9 mouse cellular contexts compared by ENCODE assay signal in genomic region chr4:140763158-140763557, GRCm38 (mm10). TPM values are rescaled to one million over a fixed set of nuclear protein-coding genes. Genes with fewer than 3 reads are reported as not detected.
DNase-seq lines count a peak whose midpoint lies in the region; ATAC-seq lines count a peak whose summit lies in the region.
"Had no signal": no experiment of that assay in that cellular context is flagged by ENCODE, and none has a peak within 500 bp of the region (broad histone marks: within the 10 kb centered on the region; RNA-seq: fewer than 3 reads in every experiment).

No protein-coding gene starts in this region.

- no peaks in the 10 kb centered on the region for H3K4me1 ChIP-seq in embryonic facial prominence, embryonic 11.5 days (ENCODE audit: control insufficient read depth, insufficient read depth, low read length)

- ATAC-seq in frontal cortex, adult (ENCODE audit: low TSS enrichment), result no peak
- ATAC-seq in embryonic facial prominence, embryonic 11.5 days (replicated peaks; ENCODE audit: insufficient number of reproducible peaks, low FRiP score, low TSS enrichment, low read depth), result no peak

- H3K4me2 ChIP-seq in embryonic facial prominence, embryonic 11.5 days (ENCODE audit: low read depth, low read length), result no peak overlapping the region

- no peaks in the 10 kb centered on the region for H3K36me3 ChIP-seq in embryonic facial prominence, embryonic 11.5 days (replicated peaks; ENCODE audit: control insufficient read depth, insufficient read depth, low read depth, low read length)

- no peak overlapping the region for H3K9ac ChIP-seq in embryonic facial prominence, embryonic 11.5 days (replicated peaks; ENCODE audit: low read length)

- WGBS in embryonic facial prominence, embryonic 11.5 days, result 9% methylated on average over 9 of the region's 9 CpGs

- H3K9me3 ChIP-seq in embryonic facial prominence, embryonic 11.5 days (replicated peaks; ENCODE audit: control insufficient read depth, low read length), result no peaks in the 10 kb centered on the region

- H3K27ac ChIP-seq in embryonic facial prominence, embryonic 11.5 days (replicated peaks; ENCODE audit: low read depth, low read length), result no peak overlapping the region
- H3K27ac ChIP-seq: macrophage had no signal

- peak; percentile 11 to 19 for DNase-seq in frontal cortex, postnatal 36 days (ENCODE audit: low spot score in 2 of 2)
- DNase-seq in 3T3-L1 (ENCODE audit: low read depth, low spot score) (peak; percentile 50), adipocyte (ENCODE audit: low spot score) (peak; percentile 20)
- peak; percentile 67 for DNase-seq in embryonic facial prominence, embryonic 11.5 days (ENCODE audit: low spot score)
- DNase-seq in kidney, postnatal 14 days, result peak; percentile 47
- peak; percentile 85 for DNase-seq in naive thymus-derived CD4-positive, alpha-beta T cell, adult 2 months (ENCODE audit: low read depth)
- peak; percentile 63 for DNase-seq in urinary bladder, postnatal 14 days (ENCODE audit: low spot score)

- no peak overlapping the region for H3K4me3 ChIP-seq in embryonic facial prominence, embryonic 11.5 days (ENCODE audit: low read depth, low read length)

- H3K27me3 ChIP-seq in embryonic facial prominence, embryonic 11.5 days (ENCODE audit: control insufficient read depth, insufficient read depth, low read length), result no peaks in the 10 kb centered on the region

RNA-seq across cellular contexts. Expression of gene Padi4, which starts 10.9 kb away (rescaled TPM):
- polyA plus RNA-seq in embryonic facial prominence, embryonic 11.5 days (2014; fragmentation: Nextera tagmentation; extraction: Ambion mirVana), result 0.18 and 0.20 TPM in 2 replicates

RNA-seq across cellular contexts. Expression of gene Padi6, which starts 20.7 kb away (rescaled TPM):
- not detected in 2 replicates for polyA plus RNA-seq in embryonic facial prominence, embryonic 11.5 days (2014; fragmentation: Nextera tagmentation; extraction: Ambion mirVana)
- polyA plus RNA-seq: macrophage had no signal

RNA-seq across cellular contexts. Expression of gene Padi3, which starts 47.3 kb away (rescaled TPM):
- polyA plus RNA-seq in embryonic facial prominence, embryonic 11.5 days (2014; fragmentation: Nextera tagmentation; extraction: Ambion mirVana), result not detected in 2 replicates

Comparison
In these comparisons a context has a peak if more than half of its experiments do, and no peak if none do; other contexts are left out.
1. DNase-seq: peak in every context shown above with its lines; median percentile 85 in naive thymus-derived CD4-positive, alpha-beta T cell, adult 2 months; 67 in embryonic facial prominence, embryonic 11.5 days; 63 in urinary bladder, postnatal 14 days; 50 in 3T3-L1; 47 in kidney, postnatal 14 days; 20 in adipocyte; 15 in frontal cortex, postnatal 36 days.